Mouse (Mus musculus): ENCODE measurements around the gene Slc16a7. TPM values are rescaled to one million over a fixed set of nuclear protein-coding genes. Genes with fewer than 3 reads are reported as not detected.

Slc16a7 gene
- polyA plus RNA-seq (2015; fragmentation: Nextera tagmentation; extraction: Ambion mirVana): 9.8 and 11.6 TPM in 2 replicates

DNA sequence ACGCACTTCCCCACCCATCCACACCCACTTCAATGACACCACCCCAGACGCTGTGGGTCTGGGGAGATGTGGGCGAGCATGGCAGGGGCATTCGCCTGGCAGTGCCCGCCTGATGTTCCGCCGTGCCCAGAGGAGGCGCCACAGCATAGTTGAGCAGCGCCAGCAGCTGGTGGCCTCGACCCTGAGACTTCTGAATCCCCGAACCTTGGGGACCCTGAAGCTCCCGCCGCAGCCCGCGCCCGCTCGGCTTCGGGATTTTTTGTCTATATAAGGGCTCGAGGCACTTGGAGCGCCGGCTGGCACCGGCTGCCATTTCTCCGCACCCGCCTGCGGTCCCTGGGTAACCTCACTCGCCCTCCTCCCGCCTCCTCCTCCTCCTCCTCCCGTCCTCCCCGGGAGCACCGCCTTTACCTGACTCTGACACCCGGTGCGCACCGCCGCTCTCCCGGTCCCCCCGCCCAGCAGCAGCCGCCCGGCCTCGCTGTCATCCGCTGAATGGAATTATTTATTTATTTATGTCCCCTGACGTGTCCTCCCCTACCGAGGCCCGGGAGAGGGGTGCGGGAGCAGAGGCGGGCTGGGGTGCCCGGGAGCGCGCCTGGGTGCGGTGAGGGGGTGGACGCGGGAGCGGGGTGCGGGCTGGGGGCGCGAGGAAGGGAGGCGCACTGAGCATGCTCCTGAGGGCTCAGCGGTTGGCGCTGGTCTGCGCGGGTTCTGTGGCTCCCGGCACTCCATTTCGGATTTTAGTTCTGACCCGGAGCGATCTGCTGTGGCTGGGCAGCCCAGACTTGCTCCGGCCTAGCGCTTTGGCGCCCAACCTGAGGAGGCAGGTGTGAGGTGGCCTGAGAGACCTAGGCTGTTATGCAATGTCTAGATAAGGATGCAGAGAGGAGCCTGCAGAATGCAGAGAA lies at the start of gene Slc16a7:
Slc16a7 (minus strand) TSS at position 590 of the 911 bp plus-strand sequence.
- Histone ChIP-seq H3K27ac (ENCODE audit: low read depth, low read length) (peak within 1 kb of the TSS; percentile 88), H3K4me3 (ENCODE audit: low read length) (peak within 1 kb of the TSS; percentile 61), H3K27me3 (replicated peaks; ENCODE audit: control insufficient read depth, insufficient read depth, low read length) (no peaks in the 10 kb centered on the region), H3K4me2 (ENCODE audit: low read length) (peak within 1 kb of the TSS; percentile 83), H3K36me3 (ENCODE audit: control insufficient read depth, insufficient read depth, low read length) (no peaks in the 10 kb centered on the region), H3K9ac (ENCODE audit: low read depth, low read length) (peak within 1 kb of the TSS; percentile 88), H3K4me1 (ENCODE audit: control insufficient read depth, insufficient read depth, low read depth, low read length) (peaks cover 4% of the 10 kb centered on the region; the same call in 1 of the 2 replicates), H3K9me3 (ENCODE audit: control insufficient read depth, low read length) (no peaks in the 10 kb centered on the region)
- WGBS: under 1% methylated on average over 65 of the region's 67 CpGs
- ATAC-seq: peak; percentile 97

DNA sequence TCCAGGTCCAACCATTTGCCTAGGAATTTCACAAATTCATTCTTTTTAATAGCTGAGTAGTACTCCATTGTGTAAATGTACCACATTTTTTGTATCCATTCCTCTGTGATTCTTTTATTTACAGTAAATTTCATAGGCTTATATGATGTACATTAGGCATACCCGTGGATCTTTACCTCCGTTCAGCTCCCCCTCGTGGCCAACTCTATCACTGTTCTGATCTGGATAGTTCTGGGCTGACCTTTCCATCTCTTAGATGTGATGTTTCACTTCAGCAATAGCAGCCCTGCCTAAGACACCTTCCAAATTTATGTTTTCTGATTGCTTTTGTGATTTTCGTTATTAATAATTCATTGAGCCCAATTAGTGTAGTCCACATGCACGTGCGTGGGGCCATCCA lies 29.5 kb upstream of the Slc16a7 start:
- no peak overlapping the region for H3K9ac ChIP-seq (ENCODE audit: low read depth, low read length)
- no peaks in the 10 kb centered on the region for H3K36me3 ChIP-seq (ENCODE audit: control insufficient read depth, insufficient read depth, low read length)
- 78% methylated on average over 6 of the region's 6 CpGs for WGBS
- H3K4me3 ChIP-seq (ENCODE audit: low read length): no peak overlapping the region
- H3K27me3 ChIP-seq (replicated peaks; ENCODE audit: control insufficient read depth, insufficient read depth, low read length): no peaks in the 10 kb centered on the region
- no peak overlapping the region for H3K27ac ChIP-seq (ENCODE audit: low read depth, low read length)
- no peak for ATAC-seq
- H3K9me3 ChIP-seq (ENCODE audit: control insufficient read depth, low read length): no peaks in the 10 kb centered on the region
- H3K4me1 ChIP-seq (ENCODE audit: control insufficient read depth, insufficient read depth, low read depth, low read length): no peaks in the 10 kb centered on the region
- H3K4me2 ChIP-seq (ENCODE audit: low read length): no peak overlapping the region

- Histone ChIP-seq H3K27me3 (replicated peaks; ENCODE audit: control insufficient read depth, insufficient read depth, low read length) (no peaks in the 10 kb centered on the region), H3K4me3 (ENCODE audit: low read length) (no peak overlapping the region), H3K4me1 (ENCODE audit: control insufficient read depth, insufficient read depth, low read depth, low read length) (no peaks in the 10 kb centered on the region), H3K27ac (ENCODE audit: low read depth, low read length) (no peak overlapping the region), H3K9me3 (ENCODE audit: control insufficient read depth, low read length) (no peaks in the 10 kb centered on the region), H3K36me3 (ENCODE audit: control insufficient read depth, insufficient read depth, low read length) (no peaks in the 10 kb centered on the region), H3K4me2 (ENCODE audit: low read length) (no peak overlapping the region), H3K9ac (ENCODE audit: low read depth, low read length) (no peak overlapping the region)
- WGBS: 88% methylated on average over 4 of the region's 4 CpGs
- no peak for ATAC-seq
Measured at GRCm38 (mm10) chr10:125399796-125400195, 10.5 kb upstream of the Slc16a7 start.

GRCm38 (mm10) chr10:125390011-125390410 lies 746 bp upstream of the Slc16a7 start:
- Histone ChIP-seq H3K9me3 (ENCODE audit: control insufficient read depth, low read length) (no peaks in the 10 kb centered on the region), H3K27me3 (replicated peaks; ENCODE audit: control insufficient read depth, insufficient read depth, low read length) (no peaks in the 10 kb centered on the region), H3K4me2 (ENCODE audit: low read length) (peak overlapping the region; percentile 83), H3K4me1 (ENCODE audit: control insufficient read depth, insufficient read depth, low read depth, low read length) (peaks cover 4% of the 10 kb centered on the region; the same call in 1 of the 2 replicates), H3K4me3 (ENCODE audit: low read length) (no peak overlapping the region), H3K27ac (ENCODE audit: low read depth, low read length) (no peak overlapping the region), H3K9ac (ENCODE audit: low read depth, low read length) (no peak overlapping the region), H3K36me3 (ENCODE audit: control insufficient read depth, insufficient read depth, low read length) (no peaks in the 10 kb centered on the region)
- 85% methylated on average over 6 of the region's 6 CpGs for WGBS
- no peak for ATAC-seq

DNA sequence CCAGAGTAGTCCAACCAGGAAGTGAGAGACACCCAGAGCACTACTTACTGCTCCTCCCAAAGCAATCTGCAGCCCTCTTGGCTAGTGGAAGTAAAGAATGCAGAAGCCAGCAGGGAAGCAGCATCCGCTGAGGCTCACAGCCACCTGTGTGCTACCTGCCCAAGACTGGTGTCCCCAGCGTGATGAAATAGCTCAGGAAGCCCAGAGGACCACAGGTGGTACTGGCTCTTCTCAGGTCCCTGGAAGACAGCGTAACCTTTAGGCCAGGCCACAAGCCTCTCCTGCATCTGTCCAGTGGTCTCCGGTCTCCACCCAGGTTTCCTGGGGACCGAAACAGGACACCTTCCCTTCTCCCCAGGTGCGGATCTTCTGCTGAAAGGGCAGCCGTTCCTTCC lies 787 bp downstream of the Slc16a7 start:
- H3K4me2 ChIP-seq (ENCODE audit: low read length): peak overlapping the region; percentile 83
- peak overlapping the region; percentile 88 for H3K27ac ChIP-seq (ENCODE audit: low read depth, low read length)
- 16% methylated on average over 7 of the region's 7 CpGs for WGBS
- peak; percentile 29 for ATAC-seq
- peaks cover 4% of the 10 kb centered on the region; the same call in 1 of the 2 replicates for H3K4me1 ChIP-seq (ENCODE audit: control insufficient read depth, insufficient read depth, low read depth, low read length)
- no peaks in the 10 kb centered on the region for H3K27me3 ChIP-seq (replicated peaks; ENCODE audit: control insufficient read depth, insufficient read depth, low read length)
- H3K4me3 ChIP-seq (ENCODE audit: low read length): peak overlapping the region; percentile 61
- no peaks in the 10 kb centered on the region for H3K36me3 ChIP-seq (ENCODE audit: control insufficient read depth, insufficient read depth, low read length)
- peak overlapping the region; percentile 88 for H3K9ac ChIP-seq (ENCODE audit: low read depth, low read length)
- no peaks in the 10 kb centered on the region for H3K9me3 ChIP-seq (ENCODE audit: control insufficient read depth, low read length)

DNA sequence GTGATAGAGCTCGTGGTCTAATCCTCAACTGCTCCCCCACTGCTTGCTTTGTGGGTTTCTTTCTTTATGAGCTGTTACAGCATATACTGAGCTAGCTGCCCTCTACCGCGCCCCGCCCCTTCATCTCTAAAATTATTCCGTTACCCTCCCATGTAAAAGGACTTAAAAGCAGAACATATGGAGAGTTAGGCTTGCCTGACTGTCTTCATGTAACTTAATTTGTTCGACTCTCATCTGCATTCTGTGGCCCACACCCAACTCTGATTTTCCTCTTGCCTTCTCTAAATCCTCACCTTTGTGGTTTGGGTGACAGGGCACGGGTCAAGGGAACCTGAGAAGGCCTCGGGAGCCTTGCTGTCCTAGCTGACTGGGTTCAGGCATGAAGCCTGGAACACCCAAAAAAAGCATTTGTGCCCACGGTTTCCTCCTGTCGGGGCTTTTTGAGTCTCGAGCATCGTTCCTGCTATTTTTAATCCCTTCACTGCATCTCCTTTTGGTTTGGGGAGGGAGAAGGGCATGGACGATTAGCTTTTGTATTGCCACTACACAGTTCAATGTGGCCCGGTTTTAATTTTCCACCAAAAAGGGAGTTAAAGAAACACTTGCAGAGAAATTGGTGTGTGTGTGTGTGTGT lies 1.4 kb downstream of the Slc16a7 start:
- no peaks in the 10 kb centered on the region for H3K9me3 ChIP-seq (ENCODE audit: control insufficient read depth, low read length)
- H3K27ac ChIP-seq (ENCODE audit: low read depth, low read length): no peak overlapping the region
- no peaks in the 10 kb centered on the region for H3K36me3 ChIP-seq (ENCODE audit: control insufficient read depth, insufficient read depth, low read length)
- peaks cover 4% of the 10 kb centered on the region; the same call in 1 of the 2 replicates for H3K4me1 ChIP-seq (ENCODE audit: control insufficient read depth, insufficient read depth, low read depth, low read length)
- H3K9ac ChIP-seq (ENCODE audit: low read depth, low read length): no peak overlapping the region
- H3K4me3 ChIP-seq (ENCODE audit: low read length): no peak overlapping the region
- H3K27me3 ChIP-seq (replicated peaks; ENCODE audit: control insufficient read depth, insufficient read depth, low read length): no peaks in the 10 kb centered on the region
- WGBS: 47% methylated on average over 14 of the region's 14 CpGs
- ATAC-seq: no peak
- H3K4me2 ChIP-seq (ENCODE audit: low read length): peak overlapping the region; percentile 83

DNA sequence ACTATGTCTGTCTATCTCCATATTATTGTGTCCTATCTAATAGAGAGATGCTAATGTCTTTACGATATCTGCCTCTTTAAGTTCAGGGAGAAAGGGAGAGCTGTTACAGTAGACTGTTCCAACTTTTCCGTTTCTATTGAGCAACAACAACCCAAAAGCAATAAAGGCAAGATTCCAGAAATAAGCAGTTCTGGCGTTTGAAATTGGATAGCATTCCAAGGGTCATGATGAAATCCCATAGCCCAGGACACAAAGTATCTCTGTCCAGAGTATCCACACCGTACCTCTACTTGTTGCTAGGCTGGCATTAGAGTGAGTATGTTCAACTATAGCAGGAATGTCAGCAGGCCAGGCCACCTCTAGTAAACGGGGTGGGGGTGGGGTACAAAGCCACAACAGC lies 13.7 kb downstream of the Slc16a7 start:
- no peak for ATAC-seq
- no peaks in the 10 kb centered on the region for H3K27me3 ChIP-seq (replicated peaks; ENCODE audit: control insufficient read depth, insufficient read depth, low read length)
- H3K9ac ChIP-seq (ENCODE audit: low read depth, low read length): no peak overlapping the region
- H3K4me3 ChIP-seq (ENCODE audit: low read length): no peak overlapping the region
- no peaks in the 10 kb centered on the region for H3K4me1 ChIP-seq (ENCODE audit: control insufficient read depth, insufficient read depth, low read depth, low read length)
- H3K4me2 ChIP-seq (ENCODE audit: low read length): no peak overlapping the region
- H3K9me3 ChIP-seq (ENCODE audit: control insufficient read depth, low read length): 0 out of 2 replicates have a peak, but pooled peaks cover 2% of the 10 kb centered on the region
- no peaks in the 10 kb centered on the region for H3K36me3 ChIP-seq (ENCODE audit: control insufficient read depth, insufficient read depth, low read length)
- WGBS: 82% methylated on average over 5 of the region's 5 CpGs
- H3K27ac ChIP-seq (ENCODE audit: low read depth, low read length): no peak overlapping the region

DNA sequence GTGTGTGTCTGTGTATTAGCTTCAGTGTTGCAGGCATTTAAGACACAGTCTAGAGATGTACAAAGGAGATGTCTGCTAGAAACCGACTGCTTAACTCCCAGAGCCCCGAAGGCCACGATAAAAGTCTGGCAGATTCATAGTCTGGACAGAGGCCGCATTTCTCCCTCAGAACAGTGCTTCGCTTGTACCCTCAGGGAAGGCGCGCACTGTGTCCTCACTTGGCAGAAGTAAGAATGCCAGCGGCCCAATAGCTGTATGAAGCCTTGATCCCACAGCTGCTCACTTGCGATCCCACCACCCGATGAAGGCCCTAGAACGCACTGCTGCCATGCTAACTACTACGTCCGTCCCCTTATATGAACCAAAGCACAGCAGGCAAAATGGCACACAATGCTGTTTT lies 16.6 kb downstream of the Slc16a7 start:
- ATAC-seq: no peak
- Histone ChIP-seq H3K9ac (ENCODE audit: low read depth, low read length) (no peak overlapping the region), H3K27me3 (replicated peaks; ENCODE audit: control insufficient read depth, insufficient read depth, low read length) (no peaks in the 10 kb centered on the region), H3K36me3 (ENCODE audit: control insufficient read depth, insufficient read depth, low read length) (no peaks in the 10 kb centered on the region), H3K4me3 (ENCODE audit: low read length) (no peak overlapping the region), H3K4me2 (ENCODE audit: low read length) (no peak overlapping the region), H3K9me3 (ENCODE audit: control insufficient read depth, low read length) (0 out of 2 replicates have a peak, but pooled peaks cover 2% of the 10 kb centered on the region), H3K27ac (ENCODE audit: low read depth, low read length) (no peak overlapping the region), H3K4me1 (ENCODE audit: control insufficient read depth, insufficient read depth, low read depth, low read length) (no peaks in the 10 kb centered on the region)
- WGBS: 93% methylated on average over 13 of the region's 13 CpGs

DNA sequence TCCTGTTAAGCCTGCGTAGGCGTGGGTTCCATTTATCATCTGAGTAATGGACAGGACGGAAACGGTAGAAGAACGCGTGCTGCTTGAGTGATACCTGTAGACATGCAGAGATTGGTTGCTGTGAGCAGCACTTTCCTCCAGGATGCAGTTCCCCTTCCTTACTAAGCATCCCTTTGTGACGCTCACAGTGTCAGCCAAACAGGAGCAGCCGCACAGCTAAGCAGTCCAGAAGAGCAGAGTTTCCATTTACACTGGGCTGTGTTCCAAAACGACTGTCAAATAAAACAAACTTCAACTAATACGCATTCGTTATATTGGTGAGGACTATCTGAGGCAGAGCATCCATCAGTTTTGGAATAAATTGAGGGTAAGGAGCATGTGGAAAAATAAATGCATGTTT lies 17.8 kb downstream of the Slc16a7 start:
- H3K27me3 ChIP-seq (replicated peaks; ENCODE audit: control insufficient read depth, insufficient read depth, low read length): no peaks in the 10 kb centered on the region
- 0 out of 2 replicates have a peak, but pooled peaks cover 2% of the 10 kb centered on the region for H3K9me3 ChIP-seq (ENCODE audit: control insufficient read depth, low read length)
- H3K27ac ChIP-seq (ENCODE audit: low read depth, low read length): no peak overlapping the region
- no peak overlapping the region for H3K4me3 ChIP-seq (ENCODE audit: low read length)
- H3K4me2 ChIP-seq (ENCODE audit: low read length): no peak overlapping the region
- H3K4me1 ChIP-seq (ENCODE audit: control insufficient read depth, insufficient read depth, low read depth, low read length): no peaks in the 10 kb centered on the region
- no peaks in the 10 kb centered on the region for H3K36me3 ChIP-seq (ENCODE audit: control insufficient read depth, insufficient read depth, low read length)
- no peak overlapping the region for H3K9ac ChIP-seq (ENCODE audit: low read depth, low read length)
- 0 out of 2 replicates have a peak, but pooled peaks have one; percentile 2 for ATAC-seq
- 75% methylated on average over 11 of the region's 11 CpGs for WGBS

All from hindbrain, embryonic 16.5 days (tissue).